Mouse (Mus musculus) cerebellum, adult 2 months (tissue): ENCODE data around the gene Atp13a3. TPM values are rescaled to one million over a fixed set of nuclear protein-coding genes. Genes with fewer than 3 reads are reported as not detected.

Experiments used
- DNase-seq, 2 experiments: peaks; one replicate each; pipeline ENCODE4 v3.0.0; 2021
- H3K27ac ChIP-seq: fragments of 200-500 bp; 2 replicates; pipeline ENCODE4 v1.5.1; 2012; ENCODE audit warnings: low read length, control low read depth, inconsistent platforms; ENCODE audit not compliant: insufficient read depth
- H3K27me3 ChIP-seq: fragments of 200-500 bp; 2 replicates; pipeline ENCODE4 v1.6.1; 2012; ENCODE audit warnings: inconsistent platforms, mild to moderate bottlenecking, low read length, moderate library complexity; ENCODE audit not compliant: control insufficient read depth, insufficient read depth
- H3K4me1 ChIP-seq: fragments of 200-500 bp; 2 replicates; pipeline ENCODE4 v1.6.1; 2011; ENCODE audit warnings: low read length; ENCODE audit not compliant: control insufficient read depth, insufficient read depth
- H3K4me3 ChIP-seq: fragments of 200-500 bp; replicated peaks from 2 replicates; pipeline ENCODE3; 2011; ENCODE audit warnings: mild to moderate bottlenecking, low read depth, low read length, control low read depth; ENCODE audit not compliant: insufficient read depth
- CTCF ChIP-seq: fragments of 200-500 bp; IDR thresholded peaks from 2 replicates; pipeline ENCODE4 v1.5.1; 2011; ENCODE audit warnings: low read depth, mild to moderate bottlenecking, control low read depth, low read length, moderate library complexity, borderline replicate concordance; ENCODE audit not compliant: insufficient read depth
- POLR2A ChIP-seq: fragments of 200-500 bp; IDR thresholded peaks from 2 replicates; pipeline ENCODE4 v1.6.1; 2011; ENCODE audit warnings: low read length, control low read depth, borderline replicate concordance; ENCODE audit not compliant: insufficient read depth
- WGBS: fragments of 180-500 bp; shearing (Covaris S2); methylation state at CpG from one replicate; pipeline ENCODE4 v1.1.7; 2018; 5-methylcytosine and 5-hydroxymethylcytosine counted together
- polyA plus RNA-seq: library from polyadenylated mRNA; depleted of rRNA; stranded (reverse); fragments of >200 nt; gene quantifications from 2 replicates; pipeline ENCODE4 v1.2.3, GENCODE M21; 2012

Atp13a3 gene
- polyA plus RNA-seq, 1 experiment: 31.4 TPM

DNA sequence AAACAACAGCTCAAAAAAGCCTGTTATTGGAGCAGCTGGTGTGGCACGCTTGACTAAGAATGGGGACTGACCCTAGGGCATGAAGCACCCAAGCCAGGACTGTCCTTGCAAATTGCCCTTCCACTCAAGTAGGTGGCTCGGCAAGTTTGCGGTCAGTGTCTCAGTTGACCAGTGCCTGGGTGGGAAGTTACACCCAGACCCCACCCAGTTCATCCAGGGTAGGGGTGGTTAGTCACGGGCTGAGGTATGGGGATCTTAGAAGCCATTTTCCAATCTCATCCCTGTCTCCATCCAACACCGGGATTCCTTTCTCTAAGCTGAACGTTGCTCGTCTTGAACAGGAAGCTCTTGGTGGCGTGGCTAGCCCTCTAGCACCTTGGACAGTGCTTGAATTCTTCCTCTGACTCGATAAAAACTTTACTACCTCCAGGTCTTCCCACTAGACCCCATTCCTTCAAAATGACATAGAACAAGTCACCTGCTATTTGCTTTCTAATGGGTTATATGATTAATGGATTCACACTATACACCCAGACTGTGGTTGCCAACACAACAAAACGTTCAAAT, 106.0 kb downstream of the Atp13a3 start:
- Histone ChIP-seq H3K4me1 (no peaks in the 10 kb centered on the region), H3K27ac (no peak overlapping the region), H3K27me3 (no peaks in the 10 kb centered on the region), H3K4me3 (no peak overlapping the region)
- WGBS: 83% methylated on average over 10 of the region's 10 CpGs
- no peak for TF ChIP-seq POLR2A
- TF ChIP-seq CTCF: no peak
- no peak for DNase-seq

DNA sequence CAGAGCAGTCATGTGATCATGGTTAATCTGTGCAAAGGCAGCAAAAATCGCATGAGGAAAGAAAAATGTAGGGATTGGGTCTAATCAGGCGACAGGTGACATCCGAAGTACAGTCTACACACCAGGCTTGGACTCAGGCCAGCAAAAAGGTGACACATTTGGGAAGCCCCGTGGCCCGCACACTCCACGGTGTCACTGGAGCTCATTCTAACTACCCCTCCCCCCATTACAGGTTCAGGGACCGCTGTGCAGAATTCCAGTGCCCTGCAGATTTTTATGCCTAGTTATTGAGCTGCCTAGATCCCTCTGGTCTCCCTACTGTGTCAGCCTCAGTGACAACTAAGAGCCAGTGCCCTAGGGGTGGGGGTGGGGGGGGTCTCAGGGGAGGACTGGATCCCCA, 108.3 kb downstream of the Atp13a3 start:
- WGBS: 82% methylated on average over 7 of the region's 7 CpGs
- no peaks in the 10 kb centered on the region for H3K27me3 ChIP-seq
- TF ChIP-seq CTCF: no peak
- no peak for TF ChIP-seq POLR2A
- H3K4me3 ChIP-seq: no peak overlapping the region
- no peak overlapping the region for H3K27ac ChIP-seq
- no peaks in the 10 kb centered on the region for H3K4me1 ChIP-seq
- no peak for DNase-seq

DNA sequence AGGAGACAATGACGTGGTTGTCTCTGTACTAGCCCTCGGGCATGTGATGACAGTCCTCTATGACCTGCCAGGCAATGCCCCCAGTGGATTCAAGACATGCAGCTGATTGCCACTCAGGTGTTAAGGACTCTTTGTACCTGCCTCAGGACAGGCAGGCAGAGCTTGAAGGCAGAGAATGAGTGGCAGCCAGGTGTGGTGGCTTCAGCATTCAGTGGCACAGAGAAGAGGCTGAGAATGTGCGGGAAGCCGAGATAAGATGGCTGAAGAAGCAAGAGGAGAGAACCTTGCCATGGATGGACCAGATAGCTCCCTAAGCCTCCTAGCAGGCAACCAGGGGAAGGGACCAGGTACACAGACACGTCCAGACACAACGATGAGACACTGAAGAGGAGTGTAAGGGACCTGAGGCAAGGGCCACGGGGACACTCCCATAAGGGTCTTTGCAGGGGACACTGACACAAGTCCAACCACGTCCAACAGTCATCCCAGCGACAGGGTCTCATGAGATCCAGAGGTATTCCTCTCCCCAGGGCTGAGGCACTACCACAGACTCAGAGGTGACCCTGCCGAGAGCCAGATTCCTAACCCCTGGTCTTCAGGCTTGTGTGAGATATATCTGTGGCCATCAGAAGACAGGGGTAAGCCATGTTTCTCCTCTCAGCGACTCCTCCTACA, 109.0 kb downstream of the Atp13a3 start:
- TF ChIP-seq CTCF (no peak), POLR2A (no peak)
- Histone ChIP-seq H3K27me3 (no peaks in the 10 kb centered on the region), H3K4me3 (no peak overlapping the region), H3K4me1 (no peaks in the 10 kb centered on the region), H3K27ac (no peak overlapping the region)
- WGBS: 89% methylated on average over 11 of the region's 11 CpGs
- no peak for DNase-seq

DNA sequence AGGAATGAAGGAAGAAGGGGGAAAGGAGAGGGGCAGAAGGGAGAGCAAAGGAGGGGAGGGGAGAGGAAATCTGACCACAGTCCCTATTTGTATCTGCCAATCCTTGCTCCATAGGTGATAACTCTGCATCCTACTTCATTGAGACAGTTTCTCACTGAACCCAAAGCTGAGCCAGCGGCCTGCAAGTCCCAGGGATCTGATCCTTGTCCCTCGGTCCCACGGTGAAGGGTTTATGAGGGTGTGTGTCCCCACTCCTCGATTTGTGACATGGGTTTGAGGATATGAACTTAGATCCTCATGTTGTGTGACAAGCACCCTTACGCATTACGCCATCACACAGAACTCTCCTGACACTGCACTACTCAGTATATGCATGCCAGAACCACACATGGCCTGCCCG, 110.7 kb downstream of the Atp13a3 start:
- no peak for DNase-seq
- no peaks in the 10 kb centered on the region for H3K27me3 ChIP-seq
- H3K4me3 ChIP-seq: no peak overlapping the region
- H3K4me1 ChIP-seq: no peaks in the 10 kb centered on the region
- TF ChIP-seq POLR2A (no peak), CTCF (no peak)
- H3K27ac ChIP-seq: no peak overlapping the region
- 93% methylated on average over 7 of the region's 7 CpGs for WGBS

DNA sequence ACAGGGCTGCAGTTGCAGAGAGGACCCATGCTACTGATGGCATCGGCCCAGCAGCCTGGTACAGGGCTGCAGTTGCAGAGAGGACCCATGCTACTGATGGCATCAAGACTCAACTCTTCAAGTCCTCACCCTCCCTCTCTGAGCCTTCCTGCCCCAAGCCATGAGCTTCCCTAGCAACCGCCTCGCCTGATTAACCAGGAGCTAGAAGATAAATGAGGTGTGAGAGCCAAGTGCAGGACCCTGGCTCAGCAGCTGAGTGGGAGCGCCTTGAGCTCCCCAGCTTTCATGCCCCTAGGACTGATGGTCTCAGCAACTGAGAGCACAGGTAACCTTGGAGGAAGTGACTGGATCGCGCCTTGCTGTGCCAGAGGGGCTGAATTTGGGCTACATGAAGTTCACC, 115.3 kb downstream of the Atp13a3 start:
- no peaks in the 10 kb centered on the region for H3K4me1 ChIP-seq
- TF ChIP-seq CTCF: no peak
- TF ChIP-seq POLR2A: no peak
- DNase-seq: no peak
- no peak overlapping the region for H3K4me3 ChIP-seq
- H3K27me3 ChIP-seq: no peaks in the 10 kb centered on the region
- H3K27ac ChIP-seq: no peak overlapping the region
- WGBS: 55% methylated on average over 6 of the region's 6 CpGs

DNA sequence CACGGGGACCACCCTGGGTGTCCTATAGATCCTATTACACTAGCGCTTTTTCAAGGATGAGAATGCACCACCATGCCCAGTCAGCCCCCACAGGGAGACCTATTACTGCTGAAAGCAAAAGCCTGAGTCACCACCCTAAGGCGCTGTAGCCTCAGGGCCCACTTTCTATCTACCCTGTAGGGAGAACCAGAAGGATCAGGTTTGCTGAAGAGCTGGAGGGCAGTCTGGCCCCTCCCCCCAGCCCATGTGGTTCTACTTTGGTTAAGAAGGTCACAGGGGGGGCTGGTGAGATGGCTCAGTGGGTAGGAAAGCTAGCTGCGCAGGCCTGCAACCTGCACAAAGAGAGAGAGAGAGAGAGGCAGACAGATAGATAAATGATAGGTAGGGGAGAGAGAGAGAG, 120.1 kb downstream of the Atp13a3 start:
- no peak for DNase-seq
- WGBS: 89% methylated on average over 4 of the region's 4 CpGs
- no peak overlapping the region for H3K4me3 ChIP-seq
- no peaks in the 10 kb centered on the region for H3K27me3 ChIP-seq
- H3K4me1 ChIP-seq: no peaks in the 10 kb centered on the region
- no peak overlapping the region for H3K27ac ChIP-seq
- TF ChIP-seq CTCF (no peak), POLR2A (no peak)

DNA sequence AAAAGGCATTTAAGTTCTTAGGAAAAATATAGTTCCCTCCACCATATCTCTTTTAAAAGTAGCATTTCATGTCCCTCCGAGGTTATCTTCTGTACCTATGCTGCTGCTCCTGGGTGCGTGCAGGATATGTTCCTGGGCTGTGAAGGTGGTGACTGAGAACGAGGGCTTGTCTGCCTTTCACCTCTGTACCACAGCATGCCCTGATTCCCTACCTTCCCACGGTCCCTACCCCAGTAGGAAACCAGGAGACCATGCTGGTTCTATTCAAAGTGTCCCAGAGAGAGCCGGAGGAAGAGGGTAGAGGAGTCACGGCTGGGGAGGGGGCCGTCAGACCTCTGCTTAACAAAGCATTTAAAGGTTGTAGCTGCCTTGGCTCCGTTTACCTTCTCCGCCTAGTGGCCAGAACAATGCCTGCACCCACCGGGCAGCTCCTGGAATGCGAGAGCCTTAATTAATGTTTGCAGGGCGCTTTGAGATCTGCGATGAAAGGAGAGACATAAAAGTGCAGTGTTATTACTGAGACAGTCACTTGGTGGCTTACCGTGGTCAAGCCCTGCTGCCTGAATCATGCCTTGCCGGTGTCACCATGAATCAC, 121.9 kb downstream of the Atp13a3 start:
- 3% methylated on average over 15 of the region's 15 CpGs for WGBS
- H3K4me3 ChIP-seq: no peak overlapping the region
- DNase-seq: peak; percentile 12 to 39

DNA sequence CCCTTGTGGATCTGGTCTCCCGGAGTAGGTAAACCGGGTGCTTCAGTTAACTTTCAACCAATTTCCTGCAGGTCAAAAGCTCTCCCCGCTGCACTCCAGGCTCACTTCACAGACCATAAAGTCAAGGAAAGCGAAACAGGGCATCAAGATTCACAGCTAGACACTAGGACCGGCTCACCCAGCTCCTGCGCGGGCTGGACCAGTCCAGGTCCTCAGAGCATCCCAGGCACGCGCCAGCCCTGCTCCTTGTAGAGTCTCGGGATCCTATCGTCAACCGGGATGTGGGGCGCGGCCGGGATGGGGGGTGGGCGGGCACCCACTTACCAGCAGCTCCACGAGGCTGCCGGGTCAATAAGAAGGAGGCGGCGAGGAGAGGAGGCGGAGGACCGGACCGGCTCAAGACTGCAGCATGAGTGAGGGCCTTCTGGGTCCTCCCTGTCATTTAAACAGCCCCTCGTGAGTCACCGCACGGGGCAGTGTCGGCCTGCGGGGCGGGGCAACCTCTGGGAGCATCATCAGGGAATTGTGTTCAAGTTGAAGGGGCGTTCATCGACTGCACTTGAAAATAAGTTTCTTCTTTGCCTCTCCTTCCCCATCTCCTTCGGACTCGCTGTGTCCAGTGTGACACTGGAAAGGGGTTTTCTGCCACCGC, 122.8 kb downstream of the Atp13a3 start, which contains the start of gene Lrrc15:
Gene Lrrc15, minus strand, starts transcription at position 413 of the 652 bp plus-strand sequence.
- TF ChIP-seq CTCF (no peak), POLR2A (no peak)
- Histone ChIP-seq H3K4me1 (peaks cover 3% of the 10 kb centered on the region; the same call in 1 of the 2 replicates), H3K4me3 (peak within 1 kb of the TSS; percentile 16), H3K27ac (no peak within 1 kb of the TSS), H3K27me3 (no peaks in the 10 kb centered on the region)
- 12% methylated on average over 34 of the region's 34 CpGs for WGBS
- DNase-seq: no peak

More for the DNA sequence above, 121.9 kb downstream of the Atp13a3 start:
- Histone ChIP-seq H3K27me3 (no peaks in the 10 kb centered on the region), H3K27ac (no peak overlapping the region), H3K4me1 (no peaks in the 10 kb centered on the region)
- TF ChIP-seq POLR2A (no peak), CTCF (peak; percentile 67)
